Mouse (Mus musculus) limb, embryonic 12.5 days (tissue): ENCODE results near the gene Bod1l. TPM values are rescaled to one million over a fixed set of nuclear protein-coding genes. Genes with fewer than 3 reads are reported as not detected.

Experiments
- ATAC-seq: fragments of 200-750 bp; cut with Nextera tagmentation; 2 replicates; pipeline ENCODE4 v1.8.0; 2017; ENCODE audit warnings: low read depth, moderate TSS enrichment; ENCODE audit not compliant: insufficient number of reproducible peaks, insufficient read depth, low FRiP score, low TSS enrichment
- H3K27ac ChIP-seq: fragments of 300-500 bp; sonication (generic); 2 replicates; pipeline ENCODE4 v1.5.1; 2016; ENCODE audit warnings: mild to moderate bottlenecking, moderate library complexity
- H3K27me3 ChIP-seq: fragments of 300-500 bp; sonication (generic); 2 replicates; pipeline ENCODE4 v1.6.1; 2016; ENCODE audit warnings: mild to moderate bottlenecking, moderate library complexity
- H3K36me3 ChIP-seq: fragments of 300-500 bp; sonication (generic); 2 replicates; pipeline ENCODE4 v1.6.1; 2016; ENCODE audit warnings: mild to moderate bottlenecking, moderate library complexity
- H3K4me1 ChIP-seq: fragments of 300-500 bp; sonication (generic); replicated peaks from 2 replicates; pipeline ENCODE4 v1.6.1; 2016
- H3K4me2 ChIP-seq: fragments of 300-500 bp; sonication (generic); 2 replicates; pipeline ENCODE4 v1.6.1; 2016; ENCODE audit warnings: mild to moderate bottlenecking, moderate library complexity
- H3K4me3 ChIP-seq: fragments of 300-500 bp; sonication (generic); replicated peaks from 2 replicates; pipeline ENCODE4 v1.5.1; 2016; ENCODE audit warnings: mild to moderate bottlenecking
- H3K9ac ChIP-seq: fragments of 300-500 bp; sonication (generic); replicated peaks from 2 replicates; pipeline ENCODE4 v1.6.1; 2016; ENCODE audit warnings: mild to moderate bottlenecking, moderate library complexity
- H3K9me3 ChIP-seq: fragments of 300-500 bp; sonication (generic); 2 replicates; pipeline ENCODE4 v1.6.1; 2016; ENCODE audit warnings: mild to moderate bottlenecking, moderate library complexity
- WGBS: fragments of 180-500 bp; shearing (Covaris S2); methylation state at CpG from one replicate; pipeline ENCODE4 v1.1.7; 2016; 5-methylcytosine and 5-hydroxymethylcytosine counted together
- polyA plus RNA-seq: library from polyadenylated mRNA; unstranded; fragments of >200 nt; fragmentation: Nextera tagmentation; extraction: Ambion mirVana; gene quantifications from 2 replicates; pipeline ENCODE4 v1.2.1, GENCODE M21; 2016

The Bod1l gene
- polyA plus RNA-seq, 1 experiment from 2014 or later, result 29.5 TPM

GRCm38 (mm10) chr5:41765626-41766405 is 78.3 kb downstream of the Bod1l start:
- WGBS, result 2% methylated on average over 14 of the region's 14 CpGs

GRCm38 (mm10) chr5:41763731-41764721 is 80.1 kb downstream of the Bod1l start, which contains the start of gene Nkx3-2:
Gene Nkx3-2 (minus strand): TSS chr5:41764501.
- Histone ChIP-seq H3K27ac (peak within 1 kb of the TSS; percentile 62), H3K4me3 (peak within 1 kb of the TSS; percentile 51)

More at GRCm38 (mm10) chr5:41765626-41766405, 78.3 kb downstream of the Bod1l start:
- Histone ChIP-seq H3K27ac (no peak overlapping the region), H3K4me1 (peaks cover 34% of the 10 kb centered on the region), H3K9me3 (no peaks in the 10 kb centered on the region), H3K27me3 (peaks cover 84% of the 10 kb centered on the region), H3K4me2 (peak overlapping the region; percentile 43; the same call in 1 of the 2 replicates), H3K36me3 (no peaks in the 10 kb centered on the region), H3K4me3 (0 out of 2 replicates have a peak overlapping the region, but pooled peaks have one; percentile 1), H3K9ac (no peak overlapping the region)
- no peak for ATAC-seq

GRCm38 (mm10) chr5:41762947-41763730 is 81.0 kb downstream of the Bod1l start:
- Histone ChIP-seq H3K4me1 (peaks cover 34% of the 10 kb centered on the region), H3K27ac (peak overlapping the region; percentile 62)
- 1% methylated on average over 40 of the region's 41 CpGs for WGBS

More at GRCm38 (mm10) chr5:41763731-41764721, 80.1 kb downstream of the Bod1l start, which contains the start of gene Nkx3-2:
- under 1% methylated on average over 73 of the region's 79 CpGs for WGBS
- ATAC-seq, result peak; percentile 43; the same call in 1 of the 2 replicates
- Histone ChIP-seq H3K27me3 (peaks cover 89% of the 10 kb centered on the region), H3K4me2 (peak within 1 kb of the TSS; percentile 71), H3K4me1 (peaks cover 34% of the 10 kb centered on the region), H3K36me3 (no peaks in the 10 kb centered on the region), H3K9ac (peak within 1 kb of the TSS; percentile 71), H3K9me3 (no peaks in the 10 kb centered on the region)

GRCm38 (mm10) chr5:41762141-41762946 is 81.8 kb downstream of the Bod1l start:
- Histone ChIP-seq H3K9ac (peak overlapping the region; percentile 71), H3K9me3 (no peaks in the 10 kb centered on the region), H3K27ac (peak overlapping the region; percentile 62), H3K36me3 (no peaks in the 10 kb centered on the region), H3K27me3 (peaks cover 92% of the 10 kb centered on the region), H3K4me1 (peaks cover 30% of the 10 kb centered on the region), H3K4me3 (peak overlapping the region; percentile 51), H3K4me2 (peak overlapping the region; percentile 71)
- 2% methylated on average over 27 of the region's 27 CpGs for WGBS
- ATAC-seq, result no peak

More at GRCm38 (mm10) chr5:41762947-41763730, 81.0 kb downstream of the Bod1l start:
- ATAC-seq, result peak; percentile 32; the same call in 1 of the 2 replicates
- Histone ChIP-seq H3K9ac (peak overlapping the region; percentile 71), H3K36me3 (no peaks in the 10 kb centered on the region), H3K27me3 (peaks cover 92% of the 10 kb centered on the region), H3K4me3 (peak overlapping the region; percentile 51), H3K4me2 (peak overlapping the region; percentile 71), H3K9me3 (no peaks in the 10 kb centered on the region)

- no peaks in the 10 kb centered on the region for H3K36me3 ChIP-seq
- under 1% methylated on average over 56 of the region's 56 CpGs for WGBS
- peaks cover 92% of the 10 kb centered on the region for H3K27me3 ChIP-seq
- peak overlapping the region; percentile 71 for H3K4me2 ChIP-seq
- no peak for ATAC-seq
- H3K4me1 ChIP-seq, result peaks cover 26% of the 10 kb centered on the region
- no peak overlapping the region for H3K27ac ChIP-seq
- H3K9me3 ChIP-seq, result no peaks in the 10 kb centered on the region
- peak overlapping the region; percentile 71; the same call in 1 of the 2 replicates for H3K9ac ChIP-seq
- H3K4me3 ChIP-seq, result peak overlapping the region; percentile 51
Observed at GRCm38 (mm10) chr5:41761509-41762140, 82.5 kb downstream of the Bod1l start.

GRCm38 (mm10) chr5:41760831-41761508 is 83.1 kb downstream of the Bod1l start:
- Histone ChIP-seq H3K4me3 (peak overlapping the region; percentile 51), H3K9me3 (no peaks in the 10 kb centered on the region), H3K9ac (no peak overlapping the region; the same call in 1 of the 2 replicates), H3K36me3 (no peaks in the 10 kb centered on the region), H3K27ac (no peak overlapping the region), H3K4me1 (peaks cover 26% of the 10 kb centered on the region), H3K27me3 (peaks cover 92% of the 10 kb centered on the region), H3K4me2 (peak overlapping the region; percentile 71)
- 2% methylated on average over 22 of the region's 22 CpGs for WGBS
- no peak for ATAC-seq

GRCm38 (mm10) chr5:41760071-41760470 is 84.0 kb downstream of the Bod1l start:
- no peak overlapping the region for H3K27ac ChIP-seq
- peaks cover 95% of the 10 kb centered on the region for H3K27me3 ChIP-seq
- peaks cover 26% of the 10 kb centered on the region for H3K4me1 ChIP-seq
- no peaks in the 10 kb centered on the region for H3K9me3 ChIP-seq
- peak overlapping the region; percentile 19 for H3K4me2 ChIP-seq
- no peak overlapping the region for H3K9ac ChIP-seq
- 5% methylated on average over 8 of the region's 8 CpGs for WGBS
- H3K36me3 ChIP-seq, result no peaks in the 10 kb centered on the region
- no peak for ATAC-seq
- H3K4me3 ChIP-seq, result 0 out of 2 replicates have a peak overlapping the region, but pooled peaks have one; percentile 2

GRCm38 (mm10) chr5:41758671-41759639 is 85.2 kb downstream of the Bod1l start:
- Histone ChIP-seq H3K4me1 (peaks cover 25% of the 10 kb centered on the region), H3K4me2 (peak overlapping the region; percentile 9; the same call in 1 of the 2 replicates), H3K27me3 (peaks cover 98% of the 10 kb centered on the region), H3K36me3 (no peaks in the 10 kb centered on the region), H3K4me3 (no peak overlapping the region), H3K9me3 (no peaks in the 10 kb centered on the region), H3K27ac (no peak overlapping the region), H3K9ac (no peak overlapping the region)
- WGBS, result 7% methylated on average over 19 of the region's 19 CpGs
- ATAC-seq, result no peak
